Mouse (Mus musculus) kidney, adult 2 months (tissue): ENCODE data around the gene Slc25a5.
A peak's percentile ranks its signal among the peaks of the same experiment; 100 is the strongest.

ENCODE experiments used
- CTCF ChIP-seq: fragments of 200-500 bp; conservative IDR thresholded peaks from 2 replicates; pipeline ENCODE4 v1.5.1; 2011; ENCODE audit warnings: low read depth, mild to moderate bottlenecking, control low read depth, low read length, moderate library complexity, mixed read lengths; ENCODE audit not compliant: insufficient read depth, insufficient read length
- POLR2A ChIP-seq: fragments of 200-500 bp; IDR thresholded peaks from one replicate; pipeline ENCODE4 v1.6.1; 2011; ENCODE audit warnings: low read depth, low read length, control low read depth

DNA sequence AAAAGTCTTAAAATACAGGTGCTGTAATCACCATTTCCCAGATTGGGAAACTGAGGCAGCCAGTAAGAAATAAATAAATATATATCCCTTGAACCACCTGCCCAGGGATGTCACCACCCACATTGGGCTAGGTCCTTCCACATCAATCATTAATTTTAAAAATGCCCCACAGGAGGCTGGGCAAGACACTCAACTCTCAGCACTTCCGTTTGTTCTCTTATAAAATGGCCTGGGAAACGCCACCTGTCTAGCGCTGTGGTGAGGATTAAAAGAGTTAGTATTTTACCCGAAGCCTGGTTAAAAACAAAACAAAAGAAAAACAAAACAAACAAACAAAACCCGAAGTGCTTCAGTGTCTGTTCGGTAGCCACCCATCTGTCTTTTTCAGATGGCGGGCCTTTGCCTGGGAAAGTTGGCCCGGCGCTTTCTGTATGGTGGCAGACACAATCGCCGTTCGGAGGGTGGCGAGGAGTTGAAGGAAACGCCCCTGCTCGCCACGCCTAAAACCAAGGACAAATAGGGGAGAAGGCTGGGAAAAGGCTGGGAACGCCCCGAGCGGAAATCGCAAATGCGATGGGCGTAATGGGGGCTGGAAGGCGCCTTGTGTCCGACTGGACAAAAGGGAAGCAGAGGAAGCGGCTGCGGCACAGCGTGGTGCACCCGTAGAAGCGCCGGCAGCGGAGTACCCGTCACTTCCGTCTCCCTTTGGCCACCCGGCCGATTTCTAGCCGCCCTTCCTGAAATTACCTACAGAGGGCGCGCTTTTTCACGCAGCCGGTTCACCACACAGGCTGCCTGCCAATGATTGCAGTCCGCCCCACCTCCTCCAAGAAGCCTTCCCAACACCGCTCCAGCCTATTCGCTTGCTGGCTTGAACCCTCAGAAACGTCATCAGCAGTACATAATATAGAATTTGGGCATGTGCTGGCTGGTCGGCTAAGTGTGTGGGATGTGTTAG is 12.2 kb downstream of the Slc25a5 start:
- TF ChIP-seq CTCF = peak; percentile 66
- TF ChIP-seq POLR2A = peak; percentile 16
